Mouse (Mus musculus) neural tube, embryonic 10.5 days (tissue): ENCODE measurements at regions not wholly inside any gene's neighbourhood (a gene's known extent, or its start where the extent isn't known, plus 50 kb on each side); places are given as distances from the start of the nearest gene placed in this dataset.
A peak's percentile ranks its signal among the peaks of the same experiment; 100 is the strongest.

Experiments used
- DNase-seq: peaks from one replicate; pipeline ENCODE4 v3.0.0-alpha.2; 2017; ENCODE audit warnings: low spot score; ENCODE audit errors: extremely low spot score

- DNase-seq, result peak; percentile 12
These were observed 479.3 kb downstream of the Nedd1 start for GRCm38 (mm10) chr10:92242714-92243440.

GRCm38 (mm10) chr10:92237881-92238280 is 484.3 kb downstream of the Nedd1 start:
- no peak for DNase-seq

- no peak for DNase-seq
These were observed 490.1 kb downstream of the Nedd1 start for GRCm38 (mm10) chr10:92232081-92232480.

GRCm38 (mm10) chr10:92225818-92226217 is 496.4 kb downstream of the Nedd1 start:
- DNase-seq, result no peak

- no peak for DNase-seq
These were observed 497.1 kb downstream of the Nedd1 start for GRCm38 (mm10) chr10:92225071-92225470.

GRCm38 (mm10) chr10:92219310-92219709 is 502.9 kb downstream of the Nedd1 start:
- DNase-seq, result no peak

GRCm38 (mm10) chr10:92170856-92171255 is 551.4 kb downstream of the Nedd1 start:
- DNase-seq, result no peak

GRCm38 (mm10) chr10:92166057-92166456 is 556.2 kb downstream of the Nedd1 start:
- no peak for DNase-seq

GRCm38 (mm10) chr10:92164991-92165390 is 557.2 kb downstream of the Nedd1 start:
- DNase-seq, result peak; percentile 30

- DNase-seq, result no peak
These were observed 557.6 kb downstream of the Nedd1 start for GRCm38 (mm10) chr10:92164648-92164960.

GRCm38 (mm10) chr10:92163851-92164647 is 558.2 kb downstream of the Nedd1 start:
- DNase-seq, result no peak

- DNase-seq, result peak; percentile 31
These were observed 559.1 kb downstream of the Nedd1 start for GRCm38 (mm10) chr10:92163071-92163504.

GRCm38 (mm10) chr10:92162473-92163011 is 559.7 kb downstream of the Nedd1 start:
- DNase-seq, result peak; percentile 75

GRCm38 (mm10) chr10:92161501-92161900 is 560.7 kb downstream of the Nedd1 start:
- peak; percentile 18 for DNase-seq

GRCm38 (mm10) chr10:92146263-92146662 is 576.0 kb downstream of the Nedd1 start:
- DNase-seq, result no peak

- no peak for DNase-seq
These were observed 586.7 kb downstream of the Nedd1 start for GRCm38 (mm10) chr10:92135521-92135920.

- DNase-seq, result no peak
These were observed 609.4 kb downstream of the Nedd1 start for GRCm38 (mm10) chr10:92112790-92113189.

GRCm38 (mm10) chr10:92106331-92106730 is 615.9 kb downstream of the Nedd1 start:
- no peak for DNase-seq

GRCm38 (mm10) chr10:92103887-92104286 is 618.3 kb downstream of the Nedd1 start:
- no peak for DNase-seq

- DNase-seq, result no peak
These were observed 619.5 kb downstream of the Nedd1 start for GRCm38 (mm10) chr10:92102755-92103154.

GRCm38 (mm10) chr10:92097562-92097961 is 624.7 kb downstream of the Nedd1 start:
- no peak for DNase-seq

- no peak for DNase-seq
These were observed 625.1 kb downstream of the Nedd1 start for GRCm38 (mm10) chr10:92097081-92097480.
